Mouse (Mus musculus) forebrain, postnatal 0 days (tissue): ENCODE data around the gene Olfr641. TPM values are rescaled to one million over a fixed set of nuclear protein-coding genes. Genes with fewer than 3 reads are reported as not detected.

Experiments used
- ATAC-seq: fragments of 200-750 bp; cut with Nextera tagmentation; 2 replicates; pipeline ENCODE4 v1.8.0; 2017; ENCODE audit warnings: mild to moderate bottlenecking, moderate library complexity
- DNase-seq: peaks from one replicate; pipeline ENCODE4 v3.0.0-alpha.2; 2015
- H3K27ac ChIP-seq: fragments of 300-500 bp; sonication (generic); 2 replicates; pipeline ENCODE4 v1.5.1; 2014; ENCODE audit warnings: low read depth, mild to moderate bottlenecking, antibody characterized with exemption, low read length, moderate library complexity, mixed read lengths
- H3K27me3 ChIP-seq: fragments of 300-500 bp; sonication (generic); 2 replicates; pipeline ENCODE4 v1.6.1; 2014; ENCODE audit warnings: mild to moderate bottlenecking, low read length, mixed read lengths; ENCODE audit not compliant: insufficient read depth
- H3K36me3 ChIP-seq: fragments of 300-500 bp; sonication (generic); 2 replicates; pipeline ENCODE4 v1.6.1; 2014; ENCODE audit warnings: mild to moderate bottlenecking, moderate library complexity; ENCODE audit not compliant: insufficient read depth
- H3K4me1 ChIP-seq: fragments of 300-500 bp; sonication (generic); 2 replicates; pipeline ENCODE4 v1.6.1; 2014; ENCODE audit warnings: antibody characterized with exemption; ENCODE audit not compliant: insufficient read depth
- H3K4me2 ChIP-seq: fragments of 300-500 bp; sonication (generic); 2 replicates; pipeline ENCODE4 v1.6.1; 2014; ENCODE audit warnings: low read depth, mild to moderate bottlenecking, moderate library complexity
- H3K4me3 ChIP-seq: fragments of 300-500 bp; sonication (generic); 2 replicates; pipeline ENCODE4 v1.5.1; 2014; ENCODE audit warnings: low read depth, low read length, mixed read lengths
- H3K9ac ChIP-seq: fragments of 300-500 bp; sonication (generic); 2 replicates; pipeline ENCODE4 v1.6.1; 2014; ENCODE audit warnings: mild to moderate bottlenecking
- H3K9me3 ChIP-seq: fragments of 300-500 bp; sonication (generic); 2 replicates; pipeline ENCODE4 v1.6.1; 2016; ENCODE audit warnings: low read length
- CTCF ChIP-seq: sonication (generic); IDR thresholded peaks from 2 replicates; pipeline ENCODE4 v1.5.1; 2016; ENCODE audit warnings: antibody characterized with exemption, control low read depth, low read depth
- WGBS: fragments of 180-500 bp; shearing (Covaris S2); extraction: QIAGEN DNeasy Blood & Tissue Kit; methylation state at CpG from one replicate; pipeline ENCODE4 v1.1.7; 2014; 5-methylcytosine and 5-hydroxymethylcytosine counted together
- polyA plus RNA-seq: library from polyadenylated mRNA; unstranded; fragments of >200 nt; fragmentation: Nextera tagmentation; extraction: Ambion mirVana; gene quantifications from 2 replicates; pipeline ENCODE4 v1.2.1, GENCODE M21; 2015
- total RNA-seq: library from RNA; depleted of rRNA; stranded (reverse); fragments of >200 nt; gene quantifications from 2 replicates; pipeline ENCODE4 v1.2.3, GENCODE M21; 2014; rRNA removed

Gene Olfr641
- total and polyA plus RNA-seq, 2 experiments from 2014 or later, result not detected

DNA sequence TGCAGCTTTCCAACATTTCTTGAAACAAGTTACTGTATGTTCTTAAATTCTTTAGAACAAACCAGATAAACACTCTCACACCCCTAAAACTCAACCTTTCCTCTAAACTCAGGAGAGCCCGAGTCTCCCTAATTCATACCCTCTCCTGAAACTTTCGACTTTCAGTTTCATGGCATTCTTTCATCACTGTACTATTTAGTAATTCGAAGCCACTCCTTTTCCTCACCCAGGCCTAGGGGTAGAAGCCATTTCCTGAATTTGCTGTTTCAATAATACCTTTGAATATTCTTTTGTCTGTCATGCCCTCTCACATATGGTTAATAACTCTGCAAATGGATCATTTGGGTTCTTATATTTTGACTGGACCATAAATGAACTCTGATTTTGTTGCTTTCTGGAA lies 8.3 kb upstream of the Olfr641 start:
- Histone ChIP-seq H3K36me3 (no peaks in the 10 kb centered on the region), H3K4me3 (no peak overlapping the region), H3K4me2 (no peak overlapping the region), H3K9ac (no peak overlapping the region), H3K4me1 (no peaks in the 10 kb centered on the region), H3K27me3 (no peaks in the 10 kb centered on the region), H3K9me3 (no peaks in the 10 kb centered on the region), H3K27ac (no peak overlapping the region)
- 83% methylated on average over 3 of the region's 3 CpGs for WGBS
- DNase-seq (no peak), ATAC-seq (no peak)
- TF ChIP-seq CTCF, result no peak

DNA sequence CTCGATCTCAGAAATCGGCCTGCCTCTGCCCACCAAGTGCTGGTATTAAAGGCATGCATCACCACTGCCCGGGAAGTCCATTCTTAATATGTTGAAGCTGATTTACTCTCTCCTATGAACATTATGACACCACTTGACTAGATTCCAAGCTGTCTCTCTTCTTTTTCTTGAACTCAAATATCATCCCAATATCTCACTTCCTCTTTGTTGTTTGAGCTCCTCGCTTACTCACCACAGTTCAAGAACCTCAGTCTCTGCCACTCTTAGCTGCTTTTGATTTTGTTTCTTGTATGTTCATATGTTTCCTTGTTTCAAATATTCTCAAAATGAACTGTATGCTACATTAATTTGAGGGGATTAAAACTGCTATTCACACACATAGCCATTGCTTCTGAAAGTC lies 15.5 kb downstream of the Olfr641 start:
- no peak overlapping the region for H3K4me2 ChIP-seq
- no peaks in the 10 kb centered on the region for H3K9me3 ChIP-seq
- no peak for ATAC-seq
- H3K36me3 ChIP-seq, result no peaks in the 10 kb centered on the region
- H3K4me1 ChIP-seq, result no peaks in the 10 kb centered on the region
- TF ChIP-seq CTCF, result no peak
- WGBS, result 88% methylated on average over 4 of the region's 4 CpGs
- no peak for DNase-seq
- no peak overlapping the region for H3K27ac ChIP-seq
- no peaks in the 10 kb centered on the region for H3K27me3 ChIP-seq
- no peak overlapping the region for H3K9ac ChIP-seq
- H3K4me3 ChIP-seq, result no peak overlapping the region

DNA sequence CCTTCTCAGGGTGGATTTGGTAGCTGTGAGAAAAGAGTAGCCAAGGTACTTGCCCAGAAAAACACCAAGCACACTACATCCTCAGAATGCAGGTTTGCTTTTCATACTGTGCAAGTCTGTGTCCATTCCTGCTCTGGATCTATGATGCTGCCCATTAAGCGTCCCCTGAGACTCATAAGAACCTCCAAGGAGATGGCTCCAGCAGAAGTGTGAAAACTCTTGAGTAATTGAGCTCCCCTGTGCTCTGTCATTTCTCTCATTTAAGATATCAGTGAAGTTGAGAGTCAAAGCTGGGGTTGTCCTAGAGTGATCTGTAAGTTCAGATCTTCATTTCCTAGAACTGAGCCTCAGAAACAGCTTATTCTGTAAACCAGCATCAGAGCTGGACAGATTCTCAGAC lies 17.3 kb downstream of the Olfr641 start, which contains the start of gene Olfr642:
Olfr642 (minus strand) TSS at position 101 of the 400 bp plus-strand sequence.
- Histone ChIP-seq H3K27ac (no peak within 1 kb of the TSS), H3K27me3 (no peaks in the 10 kb centered on the region), H3K4me2 (no peak within 1 kb of the TSS), H3K36me3 (no peaks in the 10 kb centered on the region), H3K4me1 (no peaks in the 10 kb centered on the region), H3K9ac (no peak within 1 kb of the TSS), H3K9me3 (no peaks in the 10 kb centered on the region), H3K4me3 (no peak within 1 kb of the TSS)
- no peak for TF ChIP-seq CTCF
- WGBS, result 72% methylated on average over 1 of the region's 1 CpGs
- no peak for ATAC-seq
- no peak for DNase-seq

DNA sequence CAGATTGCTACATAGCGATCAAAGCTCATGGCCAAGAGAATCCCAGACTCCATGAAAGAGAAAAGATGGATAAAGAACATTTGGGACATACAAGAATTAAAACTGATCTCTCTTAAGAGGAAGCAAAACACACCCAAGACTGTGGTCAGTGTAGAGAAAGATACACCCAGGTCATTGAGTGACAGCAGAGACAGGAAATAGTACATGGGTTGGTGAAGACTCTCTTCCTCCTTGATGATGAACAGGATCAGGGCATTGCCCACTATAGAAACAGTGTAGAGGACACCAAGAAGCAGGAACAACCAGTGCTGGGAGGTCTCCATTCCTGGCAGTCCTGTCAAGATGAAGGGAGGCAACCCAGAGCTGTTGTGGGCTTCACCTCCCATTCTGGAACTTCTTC lies 24.0 kb downstream of the Olfr641 start:
- Histone ChIP-seq H3K36me3 (no peaks in the 10 kb centered on the region), H3K4me1 (no peaks in the 10 kb centered on the region), H3K4me2 (no peak overlapping the region), H3K9ac (no peak overlapping the region), H3K27ac (no peak overlapping the region), H3K9me3 (no peaks in the 10 kb centered on the region), H3K4me3 (no peak overlapping the region), H3K27me3 (no peaks in the 10 kb centered on the region)
- DNase-seq (no peak), ATAC-seq (no peak)
- no peak for TF ChIP-seq CTCF
- WGBS, result 94% methylated on average over 1 of the region's 1 CpGs

DNA sequence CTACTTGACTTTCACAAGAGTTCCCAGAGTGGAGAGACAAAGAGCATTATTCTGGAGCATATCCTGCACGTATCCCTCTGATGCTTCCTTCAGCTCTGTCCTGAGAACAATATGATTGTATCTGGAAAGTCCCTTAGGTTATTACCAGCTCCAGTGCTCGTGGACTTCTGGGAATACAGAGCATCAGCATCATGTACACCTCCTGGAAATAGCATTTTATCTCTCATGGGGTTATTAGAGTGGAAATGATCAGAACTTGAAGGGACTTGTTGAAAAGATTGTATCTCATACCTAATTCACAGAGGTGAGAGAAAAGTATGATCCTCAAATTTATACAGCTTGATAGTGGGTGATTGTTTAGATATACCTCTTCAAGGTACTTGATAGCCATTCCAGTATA lies 26.1 kb downstream of the Olfr641 start, which contains the start of gene 4930516K23Rik:
4930516K23Rik (minus strand) TSS at position 101 of the 400 bp plus-strand sequence.
- no peak within 1 kb of the TSS for H3K4me2 ChIP-seq
- H3K27ac ChIP-seq, result no peak within 1 kb of the TSS
- WGBS, result 55% methylated on average over 2 of the region's 2 CpGs
- DNase-seq, result no peak
- no peak for TF ChIP-seq CTCF
- H3K9me3 ChIP-seq, result no peaks in the 10 kb centered on the region
- no peaks in the 10 kb centered on the region for H3K4me1 ChIP-seq
- no peaks in the 10 kb centered on the region for H3K36me3 ChIP-seq
- H3K27me3 ChIP-seq, result no peaks in the 10 kb centered on the region
- H3K4me3 ChIP-seq, result no peak within 1 kb of the TSS
- ATAC-seq, result no peak
- no peak within 1 kb of the TSS for H3K9ac ChIP-seq

DNA sequence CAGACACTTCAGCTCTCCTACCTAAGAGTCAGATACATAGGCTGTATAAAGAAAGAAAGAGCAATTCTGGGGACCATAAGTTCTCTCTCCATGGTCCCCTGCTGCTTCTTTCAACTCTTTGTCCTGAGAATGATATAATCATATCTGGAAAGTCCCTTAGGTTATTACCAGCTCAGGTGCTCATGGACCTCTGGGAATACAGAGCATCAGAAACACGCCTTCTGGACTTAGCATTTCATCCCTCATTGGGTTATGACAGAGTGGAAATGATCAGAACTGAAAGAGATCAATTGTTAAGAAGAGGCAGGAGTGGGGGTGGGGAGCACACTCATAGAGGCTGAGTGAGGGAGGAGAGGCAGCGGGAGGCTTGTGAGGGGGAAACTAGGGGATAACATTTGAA lies 36.5 kb downstream of the Olfr641 start, which contains the start of gene Olfr644:
Olfr644 (minus strand) TSS at position 101 of the 400 bp plus-strand sequence.
- no peaks in the 10 kb centered on the region for H3K4me1 ChIP-seq
- H3K9ac ChIP-seq, result no peak within 1 kb of the TSS
- no peaks in the 10 kb centered on the region for H3K27me3 ChIP-seq
- 75% methylated on average over 2 of the region's 2 CpGs for WGBS
- no peak within 1 kb of the TSS for H3K27ac ChIP-seq
- no peak for TF ChIP-seq CTCF
- H3K4me2 ChIP-seq, result no peak within 1 kb of the TSS
- H3K36me3 ChIP-seq, result no peaks in the 10 kb centered on the region
- DNase-seq, result no peak
- H3K9me3 ChIP-seq, result no peaks in the 10 kb centered on the region
- ATAC-seq, result no peak
- no peak within 1 kb of the TSS for H3K4me3 ChIP-seq

DNA sequence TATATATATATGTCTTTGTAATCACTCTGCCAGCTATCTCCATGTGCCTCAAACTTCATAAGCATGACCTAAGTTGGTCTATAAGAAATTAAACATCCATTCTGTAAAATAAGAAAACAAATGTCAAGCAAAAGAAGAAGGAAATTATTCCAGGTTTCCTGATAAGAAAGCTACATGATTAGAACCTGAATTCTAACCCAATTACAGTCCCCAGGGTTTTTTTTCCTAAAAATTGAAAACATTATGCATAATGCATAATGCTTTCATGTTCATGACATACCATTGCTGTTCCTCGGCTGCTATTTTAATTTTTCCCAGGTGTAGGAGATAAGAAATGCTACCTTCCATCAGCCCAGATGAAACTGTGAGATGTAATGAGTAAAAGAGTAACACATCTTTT lies 50.1 kb downstream of the Olfr641 start, which contains the start of gene Olfr645:
Olfr645 (minus strand) TSS at position 101 of the 400 bp plus-strand sequence.
- WGBS, result 78% methylated on average over 1 of the region's 1 CpGs
- no peak for ATAC-seq
- no peak for TF ChIP-seq CTCF
- H3K9me3 ChIP-seq, result no peaks in the 10 kb centered on the region
- H3K4me2 ChIP-seq, result no peak within 1 kb of the TSS
- no peaks in the 10 kb centered on the region for H3K27me3 ChIP-seq
- no peaks in the 10 kb centered on the region for H3K36me3 ChIP-seq
- no peaks in the 10 kb centered on the region for H3K4me1 ChIP-seq
- H3K27ac ChIP-seq, result no peak within 1 kb of the TSS
- no peak for DNase-seq
- H3K9ac ChIP-seq, result no peak within 1 kb of the TSS
- no peak within 1 kb of the TSS for H3K4me3 ChIP-seq

Other genes starting within 250 kb of the Olfr641 start
- not detected in 2 replicates for gene Olfr67, start 243.6 kb upstream of the Olfr641 start, total RNA-seq
- not detected in 2 replicates for gene Olfr67, start 243.6 kb upstream of the Olfr641 start, polyA plus RNA-seq
- 105 and 224 TPM in 2 replicates for gene Hbb-bt, start 221.4 kb upstream of the Olfr641 start, total RNA-seq
- gene Hbb-bt, start 221.4 kb upstream of the Olfr641 start, polyA plus RNA-seq, result 190 and 259 TPM in 2 replicates
- 815 and 1,167 TPM in 2 replicates for gene Hbb-bs, start 207.3 kb upstream of the Olfr641 start, total RNA-seq
- 757 and 1,200 TPM in 2 replicates for gene Hbb-bs, start 207.3 kb upstream of the Olfr641 start, polyA plus RNA-seq
- gene Hbb-bh2, start 194.9 kb upstream of the Olfr641 start, total RNA-seq, result not detected in 2 replicates
- not detected in 2 replicates for gene Hbb-bh2, start 194.9 kb upstream of the Olfr641 start, polyA plus RNA-seq
- gene Hbb-bh1, start 192.3 kb upstream of the Olfr641 start, total RNA-seq, result not detected in 2 replicates
- not detected in 2 replicates for gene Hbb-bh1, start 192.3 kb upstream of the Olfr641 start, polyA plus RNA-seq
- gene Hbb-y, start 182.2 kb upstream of the Olfr641 start, total RNA-seq, result 1.0 TPM in 1 of 2 replicates, not detected in the other
- 0.87 and 1.3 TPM in 2 replicates for gene Hbb-y, start 182.2 kb upstream of the Olfr641 start, polyA plus RNA-seq
- gene Olfr66, start 149.2 kb upstream of the Olfr641 start, total RNA-seq, result not detected in 2 replicates
- not detected in 2 replicates for gene Olfr66, start 149.2 kb upstream of the Olfr641 start, polyA plus RNA-seq
- gene Olfr64, start 141.0 kb upstream of the Olfr641 start, total RNA-seq, result not detected in 2 replicates
- gene Olfr64, start 141.0 kb upstream of the Olfr641 start, polyA plus RNA-seq, result not detected in 2 replicates
- gene Olfr65, start 132.0 kb upstream of the Olfr641 start, total RNA-seq, result not detected in 2 replicates
- not detected in 2 replicates for gene Olfr65, start 132.0 kb upstream of the Olfr641 start, polyA plus RNA-seq
- not detected in 2 replicates for gene Olfr631, start 106.6 kb upstream of the Olfr641 start, total RNA-seq
- not detected in 2 replicates for gene Olfr631, start 106.6 kb upstream of the Olfr641 start, polyA plus RNA-seq
- gene Olfr632, start 101.1 kb upstream of the Olfr641 start, total RNA-seq, result not detected in 2 replicates
- gene Olfr632, start 101.1 kb upstream of the Olfr641 start, polyA plus RNA-seq, result not detected in 2 replicates
- gene Olfr633, start 91.0 kb upstream of the Olfr641 start, total RNA-seq, result not detected in 2 replicates
- not detected in 2 replicates for gene Olfr633, start 91.0 kb upstream of the Olfr641 start, polyA plus RNA-seq
- gene Olfr635, start 64.3 kb upstream of the Olfr641 start, total RNA-seq, result not detected in 2 replicates
- gene Olfr635, start 64.3 kb upstream of the Olfr641 start, polyA plus RNA-seq, result not detected in 2 replicates
- gene Olfr638, start 36.7 kb upstream of the Olfr641 start, total RNA-seq, result not detected in 2 replicates
- gene Olfr638, start 36.7 kb upstream of the Olfr641 start, polyA plus RNA-seq, result not detected in 2 replicates
- gene Olfr639, start 18.1 kb upstream of the Olfr641 start, total RNA-seq, result not detected in 2 replicates
- not detected in 2 replicates for gene Olfr639, start 18.1 kb upstream of the Olfr641 start, polyA plus RNA-seq
- 0.57 TPM in 1 of 2 replicates, not detected in the other for gene Olfr640, start 9.9 kb upstream of the Olfr641 start, total RNA-seq
- not detected in 2 replicates for gene Olfr640, start 9.9 kb upstream of the Olfr641 start, polyA plus RNA-seq
- gene Olfr642, start 17.2 kb downstream of the Olfr641 start, total RNA-seq, result not detected in 2 replicates
- not detected in 2 replicates for gene Olfr642, start 17.2 kb downstream of the Olfr641 start, polyA plus RNA-seq
- gene 4930516K23Rik, start 26.0 kb downstream of the Olfr641 start, total RNA-seq, result not detected in 2 replicates
- gene 4930516K23Rik, start 26.0 kb downstream of the Olfr641 start, polyA plus RNA-seq, result not detected in 2 replicates
- not detected in 2 replicates for gene Olfr644, start 36.4 kb downstream of the Olfr641 start, total RNA-seq
- gene Olfr644, start 36.4 kb downstream of the Olfr641 start, polyA plus RNA-seq, result not detected in 2 replicates
- not detected in 2 replicates for gene Olfr645, start 50.0 kb downstream of the Olfr641 start, total RNA-seq
- gene Olfr645, start 50.0 kb downstream of the Olfr641 start, polyA plus RNA-seq, result not detected in 2 replicates
- not detected in 2 replicates for gene Olfr646, start 69.4 kb downstream of the Olfr641 start, total RNA-seq
- gene Olfr646, start 69.4 kb downstream of the Olfr641 start, polyA plus RNA-seq, result not detected in 2 replicates
- gene Ubqln5, start 94.4 kb downstream of the Olfr641 start, total RNA-seq, result not detected in 2 replicates
- gene Ubqln5, start 94.4 kb downstream of the Olfr641 start, polyA plus RNA-seq, result not detected in 2 replicates
- not detected in 2 replicates for gene Olfr643, start 102.0 kb downstream of the Olfr641 start, total RNA-seq
- not detected in 2 replicates for gene Olfr643, start 102.0 kb downstream of the Olfr641 start, polyA plus RNA-seq
- gene Ubqln3, start 107.8 kb downstream of the Olfr641 start, total RNA-seq, result not detected in 2 replicates
- gene Ubqln3, start 107.8 kb downstream of the Olfr641 start, polyA plus RNA-seq, result not detected in 2 replicates
- not detected in 2 replicates for gene Ubqlnl, start 115.1 kb downstream of the Olfr641 start, total RNA-seq
- not detected in 2 replicates for gene Ubqlnl, start 115.1 kb downstream of the Olfr641 start, polyA plus RNA-seq
- gene Olfm5, start 129.4 kb downstream of the Olfr641 start, total RNA-seq, result not detected in 2 replicates
- 0.10 TPM in 1 of 2 replicates, not detected in the other for gene Olfm5, start 129.4 kb downstream of the Olfr641 start, polyA plus RNA-seq
- gene Olfr648, start 147.9 kb downstream of the Olfr641 start, total RNA-seq, result not detected in 2 replicates
- gene Olfr648, start 147.9 kb downstream of the Olfr641 start, polyA plus RNA-seq, result 0.24 and 0.28 TPM in 2 replicates
- gene Olfr649, start 160.5 kb downstream of the Olfr641 start, total RNA-seq, result not detected in 2 replicates
- not detected in 2 replicates for gene Olfr649, start 160.5 kb downstream of the Olfr641 start, polyA plus RNA-seq
- 0.23 and 0.38 TPM in 2 replicates for gene Trim6, start 183.3 kb downstream of the Olfr641 start, total RNA-seq
- 0.21 and 0.34 TPM in 2 replicates for gene Trim6, start 183.3 kb downstream of the Olfr641 start, polyA plus RNA-seq
- gene Trim34a, start 209.0 kb downstream of the Olfr641 start, total RNA-seq, result 1.8 and 1.9 TPM in 2 replicates
- 0.77 and 1.1 TPM in 2 replicates for gene Trim34a, start 209.0 kb downstream of the Olfr641 start, polyA plus RNA-seq